Mouse (Mus musculus) ES-E14 (cell line): ENCODE results near the gene Odf4. TPM values are rescaled to one million over a fixed set of nuclear protein-coding genes. Genes with fewer than 3 reads are reported as not detected.
A peak's percentile ranks its signal among the peaks of the same experiment; 100 is the strongest.

Experiments
- DNase-seq: peaks from one replicate; pipeline ENCODE4 v3.0.0-alpha.2; 2013; ENCODE audit warnings: low read depth, low spot score
- H3K27ac ChIP-seq: 2 replicates; pipeline ENCODE4 v1.5.1; 2012; ENCODE audit warnings: low read depth, mild to moderate bottlenecking, low read length, moderate library complexity, mixed read lengths; ENCODE audit not compliant: poor library complexity, insufficient read depth, severe bottlenecking
- H3K36me3 ChIP-seq: 2 replicates; pipeline ENCODE4 v1.6.1; 2012; ENCODE audit warnings: mild to moderate bottlenecking, low read length, moderate library complexity, mixed read lengths; ENCODE audit not compliant: control insufficient read depth, poor library complexity, insufficient read depth, severe bottlenecking
- H3K4me1 ChIP-seq, 2 experiments: fragments of 150-350 bp in 1 of 2; sonication (generic) in 1 of 2; 2 replicates each; pipeline ENCODE4 v1.6.1; 2012; ENCODE audit warnings: low read length in 2 of 2, mild to moderate bottlenecking in 1 of 2, mixed read lengths in 1 of 2; ENCODE audit not compliant: control insufficient read depth in 2 of 2, insufficient read depth in 2 of 2, poor library complexity in 1 of 2
- H3K4me3 ChIP-seq, 2 experiments: fragments of 150-350 bp in 1 of 2; sonication (generic) in 1 of 2; 2 replicates each; pipeline ENCODE4 v1.5.1; 2012; ENCODE audit warnings: low read length in 2 of 2, low read depth in 1 of 2, mild to moderate bottlenecking in 1 of 2, mixed read lengths in 1 of 2; ENCODE audit not compliant: insufficient read depth in 1 of 2, poor library complexity in 1 of 2, severe bottlenecking in 1 of 2
- H3K9ac ChIP-seq: 2 replicates; pipeline ENCODE4 v1.6.1; 2012; ENCODE audit warnings: low read depth, mild to moderate bottlenecking, low read length, mixed read lengths; ENCODE audit not compliant: poor library complexity, insufficient read depth, severe bottlenecking
- H3K9me3 ChIP-seq: fragments of 150-350 bp; sonication (generic); 2 replicates; pipeline ENCODE4 v1.6.1; 2012; ENCODE audit warnings: low read depth, mild to moderate bottlenecking, low read length; ENCODE audit not compliant: control insufficient read depth, insufficient read depth
- CHD2 ChIP-seq: IDR thresholded peaks from 2 replicates; pipeline ENCODE4 v1.6.1; 2014; ENCODE audit warnings: mild to moderate bottlenecking, low read depth, low read length, inconsistent platforms
- HCFC1 ChIP-seq: IDR thresholded peaks from 2 replicates; pipeline ENCODE4 v1.6.1; 2012; ENCODE audit warnings: low read length, inconsistent platforms, borderline replicate concordance; ENCODE audit not compliant: insufficient read depth
- MAFK ChIP-seq: IDR thresholded peaks from 2 replicates; pipeline ENCODE4 v1.6.1; 2014; ENCODE audit warnings: mild to moderate bottlenecking, low read depth, low read length, inconsistent platforms; ENCODE audit not compliant: insufficient read depth
- ZC3H11A ChIP-seq: IDR thresholded peaks from 2 replicates; pipeline ENCODE4 v1.6.1; 2012; ENCODE audit warnings: low read depth, mild to moderate bottlenecking, inconsistent platforms, low read length, borderline replicate concordance
- ZNF384 ChIP-seq: IDR thresholded peaks from 2 replicates; pipeline ENCODE4 v1.6.1; 2012; ENCODE audit warnings: low read depth, low read length, inconsistent platforms
- in situ Hi-C, 2 experiments: fragments of 600-800 bp; cut with MboI; formaldehyde crosslinking; loops; one replicate each; pipeline ENCODE4 v1.15.1; 2025; ENCODE audit warnings: low sequenced_read_pairs in 2 of 2, inconsistent platforms in 1 of 2; ENCODE audit not compliant: unreplicated experiment in 2 of 2
- total RNA-seq: library from RNA; depleted of rRNA; stranded (reverse); fragments of 300-350 nt; gene quantifications from 2 replicates; pipeline ENCODE4 v1.2.3, GENCODE M21; 2012

Odf4 gene
- total RNA-seq, 1 experiment = not detected

DNA sequence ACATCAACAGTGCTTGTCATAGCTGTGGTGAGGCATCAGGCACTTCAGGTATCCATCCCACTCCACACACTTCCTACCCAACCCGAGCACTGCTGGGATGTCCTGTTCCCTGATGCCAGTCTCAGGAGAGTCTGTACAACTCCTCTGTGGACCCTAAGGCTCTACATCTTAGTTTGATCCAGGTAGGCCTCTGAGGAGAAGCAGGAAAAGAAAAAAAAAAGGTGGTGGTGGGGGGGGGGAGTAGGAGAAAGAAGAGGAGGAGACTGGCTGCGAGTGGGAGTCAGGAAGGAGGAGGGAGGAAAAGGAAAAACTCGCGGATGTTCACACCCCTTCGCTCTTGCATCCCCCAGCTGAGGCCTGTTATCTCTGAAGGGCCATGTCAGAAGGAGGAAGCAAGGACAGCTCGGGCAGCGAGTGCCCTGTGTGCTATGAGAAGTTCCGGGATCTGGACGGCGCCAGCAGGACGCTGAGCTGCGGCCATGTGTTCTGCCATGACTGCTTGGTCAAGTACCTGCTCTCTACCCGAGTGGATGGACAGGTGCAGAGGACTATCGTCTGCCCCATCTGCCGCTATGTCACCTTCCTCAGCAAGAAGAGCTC, 34.5 kb downstream of the Odf4 start:
- no peaks in the 10 kb centered on the region for H3K36me3 ChIP-seq
- H3K4me3 ChIP-seq = peak overlapping the region; percentile 36 to 41
- H3K27ac ChIP-seq = no peak overlapping the region
- no peak for TF ChIP-seq ZC3H11A
- TF ChIP-seq MAFK = no peak
- no peak for TF ChIP-seq ZNF384
- TF ChIP-seq CHD2 = no peak
- no peak for TF ChIP-seq HCFC1
- H3K9ac ChIP-seq = peak overlapping the region; percentile 63
- H3K4me1 ChIP-seq = peaks cover 0 to 4% of the 10 kb centered on the region in 2 experiments; a peak in 1 of 4 replicates
- H3K9me3 ChIP-seq = no peaks in the 10 kb centered on the region
- no peak for DNase-seq
- in situ Hi-C loops = no loop called here

DNA sequence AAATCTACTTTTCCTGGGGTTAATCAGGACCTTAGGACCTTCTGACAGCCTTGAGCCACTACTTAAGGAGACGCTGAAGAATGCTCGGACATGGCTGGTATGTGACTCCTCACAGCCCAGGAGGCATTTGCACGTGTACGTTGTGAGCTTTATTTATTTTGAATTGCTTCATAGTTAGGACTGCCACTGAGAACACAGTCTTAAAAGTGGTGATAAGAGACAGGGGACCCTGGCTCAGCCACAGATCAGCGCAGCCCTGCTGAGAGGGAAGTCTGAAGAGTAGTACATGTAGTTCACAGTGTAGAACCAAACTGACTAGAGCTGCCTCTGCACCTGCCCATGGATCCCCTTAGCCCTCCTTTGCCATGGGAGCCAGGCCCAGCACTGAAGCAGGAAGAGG, 35.1 kb downstream of the Odf4 start:
- no peak overlapping the region for H3K4me3 ChIP-seq
- peaks cover 0 to 4% of the 10 kb centered on the region in 2 experiments; a peak in 1 of 4 replicates for H3K4me1 ChIP-seq
- no peaks in the 10 kb centered on the region for H3K36me3 ChIP-seq
- no peaks in the 10 kb centered on the region for H3K9me3 ChIP-seq
- no peak for DNase-seq
- no peak overlapping the region for H3K27ac ChIP-seq
- no peak overlapping the region for H3K9ac ChIP-seq
- TF ChIP-seq ZC3H11A (no peak), HCFC1 (no peak), ZNF384 (no peak), MAFK (no peak), CHD2 (no peak)
- in situ Hi-C loops = no loop called here

DNA sequence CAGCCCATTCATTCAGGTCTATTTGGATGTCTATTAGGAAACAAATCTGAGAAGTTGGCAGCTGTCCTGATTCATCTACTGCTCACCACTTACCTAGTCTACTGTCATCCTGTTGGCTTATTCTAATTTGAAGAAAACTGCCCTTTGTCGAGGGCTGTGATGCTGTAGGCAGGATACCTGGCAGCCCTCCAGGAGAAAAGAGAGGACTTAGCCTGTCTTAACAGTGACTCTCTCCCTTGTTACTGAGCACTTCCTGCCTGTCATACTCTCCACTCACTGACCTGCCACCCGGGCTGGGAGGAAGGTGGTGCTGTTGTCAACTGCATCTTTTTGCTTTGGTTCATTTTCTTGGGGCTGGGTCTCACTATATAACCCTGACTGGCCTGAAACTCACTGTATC, 36.3 kb downstream of the Odf4 start:
- Histone ChIP-seq H3K36me3 (no peaks in the 10 kb centered on the region), H3K9ac (no peak overlapping the region)
- in situ Hi-C loops = no loop called here

DNA sequence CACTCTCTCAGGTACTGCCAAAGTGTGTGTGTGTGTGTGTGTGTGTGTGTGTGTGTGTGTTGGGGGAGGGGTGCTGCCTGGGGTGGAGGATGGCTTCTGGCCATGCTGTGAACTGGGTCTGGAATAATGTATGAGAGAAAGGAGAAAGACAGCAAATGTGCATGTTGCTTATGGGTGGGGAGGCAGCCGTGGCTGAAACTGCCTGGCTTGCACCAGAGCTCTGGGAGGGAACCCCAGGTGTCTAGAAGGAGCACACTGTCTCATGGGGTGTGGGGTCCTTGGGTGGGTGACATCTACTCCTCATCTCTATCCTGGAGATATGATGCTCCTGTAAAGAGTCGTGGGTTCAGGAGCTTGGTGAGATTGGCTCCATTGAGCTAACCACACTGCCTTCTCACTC, 38.2 kb downstream of the Odf4 start:
- H3K36me3 ChIP-seq = no peaks in the 10 kb centered on the region
- TF ChIP-seq ZNF384 (no peak), CHD2 (no peak), MAFK (no peak), HCFC1 (no peak), ZC3H11A (no peak)
- in situ Hi-C loops = no loop called here
- peaks cover 0 to 4% of the 10 kb centered on the region in 2 experiments; a peak in 1 of 4 replicates for H3K4me1 ChIP-seq
- H3K27ac ChIP-seq = no peak overlapping the region
- no peak overlapping the region for H3K9ac ChIP-seq
- no peak overlapping the region for H3K4me3 ChIP-seq
- no peaks in the 10 kb centered on the region for H3K9me3 ChIP-seq
- DNase-seq = no peak

More for the DNA sequence above, 36.3 kb downstream of the Odf4 start:
- Histone ChIP-seq H3K4me1 (peaks cover 0 to 4% of the 10 kb centered on the region in 2 experiments; a peak in 1 of 4 replicates), H3K9me3 (no peaks in the 10 kb centered on the region), H3K4me3 (no peak overlapping the region), H3K27ac (no peak overlapping the region)
- TF ChIP-seq ZC3H11A (no peak), MAFK (no peak), ZNF384 (no peak), HCFC1 (no peak), CHD2 (no peak)
- DNase-seq = no peak
